Mouse (Mus musculus): ENCODE measurements around the gene Nsa2.
"Not testable (repeated sequence)": the region's sequence is repeated elsewhere in the genome, so short reads cannot be mapped to it uniquely, and the experiment has no call there.

DNA sequence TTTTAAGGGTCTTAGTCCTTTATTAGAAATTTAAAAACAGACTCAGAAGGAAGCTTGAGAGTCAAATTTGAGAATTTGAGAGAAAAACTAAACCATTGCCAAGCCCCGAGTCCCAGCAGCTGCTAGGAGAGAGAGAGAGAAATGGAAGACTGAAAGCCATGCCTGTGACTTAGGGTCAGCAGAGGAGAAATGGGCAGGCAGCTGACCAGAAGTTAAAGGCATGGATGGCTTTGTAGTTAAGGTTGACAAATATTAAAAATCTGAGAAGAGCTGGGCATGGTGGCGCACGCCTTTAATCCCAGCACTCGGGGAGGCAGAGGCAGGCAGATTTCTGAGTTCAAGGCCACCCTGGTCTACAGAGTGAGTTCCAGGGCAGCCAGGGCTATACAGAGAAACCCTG, 30.0 kb downstream of the Nsa2 start:
- TF ChIP-seq CTCF (IDR thresholded peaks at IDR 0.05; ENCODE audit: borderline replicate concordance, insufficient read depth, low read depth, low read length); POLR2A (IDR thresholded peaks at IDR 0.05; ENCODE audit: borderline replicate concordance, insufficient read depth, low read length): not testable (repeated sequence)

Data from cerebellum, adult 2 months (tissue).